Mouse (Mus musculus) intestine, embryonic 14.5 days (tissue): Measurements from ENCODE around the gene Prok1. TPM values are rescaled to one million over a fixed set of nuclear protein-coding genes. Genes with fewer than 3 reads are reported as not detected.

Experiments used
- ATAC-seq: fragments of 200-750 bp; cut with Nextera tagmentation; replicated peaks from 2 replicates; pipeline ENCODE4 v1.8.0; 2017; ENCODE audit warnings: low read depth, moderate number of reproducible peaks, moderate TSS enrichment, moderate library complexity; ENCODE audit not compliant: low FRiP score, low TSS enrichment
- DNase-seq: peaks from one replicate; pipeline ENCODE4 v3.0.0-alpha.2; 2018; ENCODE audit warnings: low spot score
- H3K27ac ChIP-seq: fragments of 300-500 bp; sonication (generic); 2 replicates; pipeline ENCODE4 v1.5.1; 2014; ENCODE audit warnings: low read depth, mild to moderate bottlenecking, control low read depth
- H3K27me3 ChIP-seq: fragments of 300-500 bp; sonication (generic); replicated peaks from 2 replicates; pipeline ENCODE4 v1.6.1; 2014; ENCODE audit warnings: low read length, control low read depth; ENCODE audit not compliant: control insufficient read depth, insufficient read depth
- H3K36me3 ChIP-seq: fragments of 300-500 bp; sonication (generic); 2 replicates; pipeline ENCODE4 v1.6.1; 2014; ENCODE audit warnings: low read length, control low read depth; ENCODE audit not compliant: control insufficient read depth, insufficient read depth
- H3K4me1 ChIP-seq: fragments of 300-500 bp; sonication (generic); replicated peaks from 2 replicates; pipeline ENCODE4 v1.6.1; 2014; ENCODE audit warnings: low read length, control low read depth, mixed read lengths; ENCODE audit not compliant: control insufficient read depth, insufficient read depth
- H3K4me2 ChIP-seq: fragments of 300-500 bp; sonication (generic); 2 replicates; pipeline ENCODE4 v1.6.1; 2014; ENCODE audit warnings: low read length
- H3K4me3 ChIP-seq: fragments of 300-500 bp; sonication (generic); 2 replicates; pipeline ENCODE4 v1.5.1; 2014; ENCODE audit warnings: low read depth, low read length, control low read depth, mixed read lengths
- H3K9ac ChIP-seq: fragments of 300-500 bp; sonication (generic); 2 replicates; pipeline ENCODE4 v1.6.1; 2014; ENCODE audit warnings: mild to moderate bottlenecking, low read length
- H3K9me3 ChIP-seq: fragments of 300-500 bp; sonication (generic); 2 replicates; pipeline ENCODE4 v1.6.1; 2016; ENCODE audit warnings: low read length, control low read depth; ENCODE audit not compliant: control insufficient read depth
- WGBS: fragments of 180-500 bp; shearing (Covaris S2); extraction: QIAGEN DNeasy Blood & Tissue Kit; methylation state at CpG from one replicate; pipeline ENCODE4 v1.1.7; 2014; 5-methylcytosine and 5-hydroxymethylcytosine counted together
- polyA plus RNA-seq: library from polyadenylated mRNA; unstranded; fragments of >200 nt; fragmentation: Nextera tagmentation; extraction: Ambion mirVana; gene quantifications from 2 replicates; pipeline ENCODE4 v1.2.1, GENCODE M21; 2014

The Prok1 gene
- polyA plus RNA-seq, result not detected in 2 replicates

DNA sequence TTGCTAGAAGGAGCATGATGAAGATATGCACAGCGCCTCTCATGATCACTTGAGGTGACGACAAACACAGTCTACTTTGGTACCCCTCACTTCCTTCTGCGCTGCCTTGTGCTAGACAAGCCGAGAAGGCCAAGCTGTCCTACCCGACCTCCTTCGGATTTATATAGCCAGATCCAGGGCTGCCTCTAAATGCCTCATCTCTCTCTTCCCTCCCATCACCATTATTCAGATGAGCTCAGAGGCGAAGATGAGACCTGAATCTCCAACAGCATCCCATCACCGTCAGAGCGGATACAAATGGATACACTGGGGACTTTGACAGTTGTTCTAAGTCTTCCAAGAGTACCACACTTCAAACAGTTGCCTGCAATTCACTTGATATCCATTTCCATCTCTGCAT lies at the start of gene Prok1:
Prok1 (minus strand) TSS at position 101 of the 400 bp plus-strand sequence.
- H3K4me1 ChIP-seq, result no peaks in the 10 kb centered on the region
- H3K36me3 ChIP-seq, result no peaks in the 10 kb centered on the region
- no peak within 1 kb of the TSS for H3K4me2 ChIP-seq
- no peak within 1 kb of the TSS for H3K9ac ChIP-seq
- DNase-seq (no peak), ATAC-seq (no peak)
- no peaks in the 10 kb centered on the region for H3K9me3 ChIP-seq
- WGBS, result 91% methylated on average over 9 of the region's 9 CpGs
- no peak within 1 kb of the TSS for H3K4me3 ChIP-seq
- no peaks in the 10 kb centered on the region for H3K27me3 ChIP-seq
- no peak within 1 kb of the TSS for H3K27ac ChIP-seq

DNA sequence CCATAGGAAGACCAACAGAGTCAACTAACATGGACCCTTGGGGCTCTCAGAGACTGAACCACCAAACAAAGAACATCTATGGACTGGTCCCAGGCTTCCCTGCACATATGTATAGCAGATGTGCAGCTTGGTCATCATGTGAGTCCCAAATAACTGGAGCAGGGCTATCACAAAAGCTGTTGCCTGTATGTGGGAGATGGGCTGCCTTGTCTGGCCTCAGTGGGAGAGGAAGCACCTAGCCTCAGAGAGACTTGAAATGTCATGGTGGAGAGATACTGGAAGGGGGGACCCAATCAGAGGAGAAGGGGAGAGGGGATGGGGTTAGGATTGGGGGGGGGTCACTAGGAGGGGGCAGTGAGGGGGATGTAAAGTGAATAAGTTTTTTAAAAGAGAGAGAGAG lies 47.8 kb upstream of the Prok1 start:
- Histone ChIP-seq H3K4me3 (no peak overlapping the region), H3K36me3 (peaks cover 27% of the 10 kb centered on the region), H3K9me3 (no peaks in the 10 kb centered on the region), H3K4me1 (no peaks in the 10 kb centered on the region), H3K27ac (no peak overlapping the region), H3K4me2 (no peak overlapping the region), H3K9ac (no peak overlapping the region), H3K27me3 (no peaks in the 10 kb centered on the region)
- no peak for DNase-seq
- ATAC-seq, result no peak

DNA sequence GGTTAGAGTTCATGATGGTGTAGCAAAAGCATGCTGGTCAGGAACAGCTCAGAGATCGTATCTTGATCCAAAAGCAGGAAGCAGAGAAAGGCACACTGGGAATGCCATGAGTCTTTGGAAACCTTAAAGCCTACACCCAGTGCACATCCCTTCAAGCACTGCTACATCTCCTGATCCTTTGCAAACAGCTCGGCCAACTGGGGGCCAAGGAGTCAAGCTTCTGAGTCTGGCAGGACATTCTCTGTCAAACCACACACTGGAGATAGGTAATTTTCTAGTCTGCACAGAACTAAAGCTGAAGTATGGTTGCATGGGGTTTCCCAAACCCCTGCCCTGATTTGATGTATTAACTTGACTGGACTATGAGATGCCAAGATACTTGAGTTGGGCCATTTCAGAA lies 46.6 kb upstream of the Prok1 start:
- ATAC-seq (no peak), DNase-seq (no peak)
- H3K9ac ChIP-seq, result no peak overlapping the region
- H3K4me3 ChIP-seq, result no peak overlapping the region
- H3K27me3 ChIP-seq, result no peaks in the 10 kb centered on the region
- H3K27ac ChIP-seq, result no peak overlapping the region
- no peak overlapping the region for H3K4me2 ChIP-seq
- no peaks in the 10 kb centered on the region for H3K9me3 ChIP-seq
- H3K4me1 ChIP-seq, result no peaks in the 10 kb centered on the region
- H3K36me3 ChIP-seq, result peaks cover 37% of the 10 kb centered on the region
- WGBS, result 69% methylated on average over 2 of the region's 2 CpGs

DNA sequence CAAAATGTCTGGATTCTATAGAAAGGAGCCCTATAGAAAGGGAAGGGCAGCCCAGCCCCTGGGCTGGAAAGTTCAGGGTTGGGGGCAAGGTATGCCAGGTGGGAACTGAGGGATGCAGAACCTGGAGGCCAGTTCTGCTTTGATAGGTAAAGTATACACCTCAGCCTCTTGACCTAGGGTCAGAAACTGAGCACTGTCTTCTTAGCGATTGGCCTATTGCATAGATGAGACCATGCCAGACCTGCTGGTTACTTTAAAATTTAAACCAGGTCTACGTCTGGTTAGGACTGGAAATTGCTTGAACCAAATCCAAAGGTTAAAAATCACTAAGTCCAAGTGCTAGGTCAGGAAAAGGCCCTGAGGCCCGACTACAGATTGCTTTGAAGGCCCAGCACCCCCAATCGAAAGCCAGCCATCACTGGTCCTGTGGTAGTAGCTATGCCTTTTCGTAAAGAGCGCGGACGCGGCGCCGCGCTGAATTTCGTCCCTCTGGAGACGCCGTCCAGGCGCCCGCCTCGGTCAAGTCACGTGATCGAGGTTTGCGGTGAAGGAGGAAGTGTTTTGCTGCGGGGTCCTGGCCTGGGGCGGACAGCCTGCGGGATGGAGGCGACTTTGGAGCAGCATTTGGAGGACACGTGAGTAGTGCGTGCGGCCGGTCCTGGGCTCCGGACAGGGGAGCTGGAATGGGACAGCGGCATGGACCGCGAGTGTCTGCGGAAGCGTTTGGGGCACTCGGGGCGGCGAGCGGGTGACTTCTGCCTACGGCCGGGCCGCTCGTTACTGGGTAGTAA lies 39.2 kb upstream of the Prok1 start, which contains the start of gene Lamtor5:
Lamtor5 (plus strand) TSS at position 380 of the 791 bp plus-strand sequence.
- WGBS, result 3% methylated on average over 43 of the region's 43 CpGs

DNA sequence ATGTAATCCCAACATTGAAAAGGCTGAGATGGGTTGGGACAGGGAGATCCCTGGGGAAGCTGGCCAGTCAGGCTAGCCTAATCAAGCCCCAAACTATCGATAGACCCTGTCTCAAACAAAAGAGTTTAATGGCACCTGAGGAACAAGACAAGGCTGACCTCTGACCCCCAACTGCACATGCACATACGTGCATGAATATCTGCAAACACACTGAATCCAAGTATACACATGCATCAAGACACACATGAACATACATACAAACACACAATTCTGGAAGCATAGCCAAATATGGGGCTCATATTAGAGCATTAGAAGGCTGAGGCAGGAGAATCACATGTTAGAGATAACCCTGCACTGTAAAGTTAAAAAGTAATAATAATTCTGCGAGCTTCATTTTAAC lies 37.1 kb upstream of the Prok1 start:
- no peak for DNase-seq
- ATAC-seq, result no peak
- Histone ChIP-seq H3K4me3 (no peak overlapping the region), H3K9ac (no peak overlapping the region), H3K4me1 (peaks cover 9% of the 10 kb centered on the region), H3K9me3 (no peaks in the 10 kb centered on the region), H3K4me2 (no peak overlapping the region), H3K36me3 (peaks cover 2% of the 10 kb centered on the region), H3K27me3 (no peaks in the 10 kb centered on the region), H3K27ac (no peak overlapping the region)
- 84% methylated on average over 3 of the region's 3 CpGs for WGBS

More for the DNA sequence above, 39.2 kb upstream of the Prok1 start, which contains the start of gene Lamtor5:
- Histone ChIP-seq H3K9ac (peak within 1 kb of the TSS; percentile 81), H3K27ac (no peak within 1 kb of the TSS; the same call in 1 of the 2 replicates), H3K4me2 (peak within 1 kb of the TSS; percentile 58), H3K4me3 (peak within 1 kb of the TSS; percentile 77), H3K27me3 (no peaks in the 10 kb centered on the region), H3K4me1 (peaks cover 9% of the 10 kb centered on the region), H3K9me3 (no peaks in the 10 kb centered on the region), H3K36me3 (peaks cover 23% of the 10 kb centered on the region)
- ATAC-seq, result peak; percentile 94
- DNase-seq, result peak; percentile 97

DNA sequence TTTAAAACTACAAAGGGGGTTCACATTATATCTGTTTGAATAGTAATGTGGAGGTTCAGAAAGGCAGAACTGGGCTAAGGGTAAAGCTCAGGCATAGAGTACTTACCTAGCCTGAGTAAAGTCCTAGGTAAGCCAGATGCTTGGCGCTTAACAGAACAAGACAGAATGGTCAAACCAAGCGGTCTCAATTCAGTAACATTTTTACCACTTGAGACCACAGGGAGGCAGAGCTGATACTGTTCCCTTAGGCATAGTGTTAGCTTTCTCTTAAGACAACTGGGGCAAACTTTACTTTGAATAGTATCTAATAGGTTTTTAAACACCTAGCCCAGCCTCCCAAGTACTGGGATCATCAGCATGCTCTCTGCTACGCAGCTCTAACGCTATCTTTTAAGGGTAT lies 36.5 kb upstream of the Prok1 start:
- no peak for ATAC-seq
- peaks cover 9% of the 10 kb centered on the region for H3K4me1 ChIP-seq
- no peak for DNase-seq
- WGBS, result 61% methylated on average over 4 of the region's 4 CpGs
- no peak overlapping the region for H3K4me2 ChIP-seq
- no peaks in the 10 kb centered on the region for H3K36me3 ChIP-seq
- H3K9me3 ChIP-seq, result no peaks in the 10 kb centered on the region
- H3K27ac ChIP-seq, result no peak overlapping the region
- H3K27me3 ChIP-seq, result no peaks in the 10 kb centered on the region
- H3K9ac ChIP-seq, result no peak overlapping the region
- H3K4me3 ChIP-seq, result no peak overlapping the region

DNA sequence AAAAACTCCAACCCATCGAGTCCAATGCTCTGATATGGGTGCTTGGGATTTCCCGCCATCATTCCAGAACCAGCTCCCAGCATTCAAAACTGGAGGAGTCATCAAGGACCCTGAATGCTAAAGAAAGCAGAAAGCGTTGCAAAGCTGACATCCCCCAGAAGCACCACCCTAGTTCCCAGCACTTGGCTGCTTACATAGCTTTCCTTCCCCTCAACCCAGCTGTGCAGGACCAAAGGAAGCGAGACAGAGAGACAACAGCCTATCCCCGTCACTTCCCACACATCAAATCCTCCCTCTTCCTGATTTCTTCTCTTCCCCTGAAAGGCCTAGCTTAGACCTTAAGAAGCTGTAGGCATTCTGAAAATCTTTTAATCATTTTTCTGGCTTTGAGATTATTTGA lies 35.8 kb upstream of the Prok1 start:
- Histone ChIP-seq H3K27me3 (no peaks in the 10 kb centered on the region), H3K9ac (no peak overlapping the region), H3K4me3 (no peak overlapping the region), H3K36me3 (no peaks in the 10 kb centered on the region), H3K4me2 (no peak overlapping the region), H3K4me1 (peaks cover 9% of the 10 kb centered on the region), H3K27ac (no peak overlapping the region), H3K9me3 (no peaks in the 10 kb centered on the region)
- no peak for DNase-seq
- 65% methylated on average over 5 of the region's 5 CpGs for WGBS
- ATAC-seq, result no peak

DNA sequence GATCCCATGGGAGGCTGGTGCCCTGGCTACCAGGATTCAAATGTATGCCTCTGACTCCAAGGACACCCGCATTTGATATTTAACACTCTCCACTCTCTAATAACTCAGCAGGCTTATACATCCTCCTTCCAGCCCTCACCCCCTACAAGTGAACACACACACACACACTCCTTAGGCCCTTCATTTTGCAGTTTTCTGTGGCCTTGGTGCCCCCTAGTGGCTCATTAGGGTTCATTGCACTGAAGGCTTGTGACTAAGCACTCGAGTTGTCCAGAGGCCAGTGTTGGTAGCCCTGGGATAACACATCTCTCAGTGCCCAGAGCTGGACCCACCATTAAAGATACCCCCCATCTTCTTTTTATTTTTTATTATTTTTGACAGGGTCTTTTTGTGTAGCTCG lies 34.3 kb upstream of the Prok1 start:
- H3K27me3 ChIP-seq, result no peaks in the 10 kb centered on the region
- no peak overlapping the region for H3K4me3 ChIP-seq
- H3K4me2 ChIP-seq, result no peak overlapping the region
- ATAC-seq (peak; percentile 22; the same call in 1 of the 2 replicates), DNase-seq (no peak)
- WGBS, result 9% methylated on average over 3 of the region's 3 CpGs
- H3K27ac ChIP-seq, result no peak overlapping the region
- H3K9me3 ChIP-seq, result no peaks in the 10 kb centered on the region
- no peaks in the 10 kb centered on the region for H3K36me3 ChIP-seq
- no peaks in the 10 kb centered on the region for H3K4me1 ChIP-seq
- H3K9ac ChIP-seq, result no peak overlapping the region

DNA sequence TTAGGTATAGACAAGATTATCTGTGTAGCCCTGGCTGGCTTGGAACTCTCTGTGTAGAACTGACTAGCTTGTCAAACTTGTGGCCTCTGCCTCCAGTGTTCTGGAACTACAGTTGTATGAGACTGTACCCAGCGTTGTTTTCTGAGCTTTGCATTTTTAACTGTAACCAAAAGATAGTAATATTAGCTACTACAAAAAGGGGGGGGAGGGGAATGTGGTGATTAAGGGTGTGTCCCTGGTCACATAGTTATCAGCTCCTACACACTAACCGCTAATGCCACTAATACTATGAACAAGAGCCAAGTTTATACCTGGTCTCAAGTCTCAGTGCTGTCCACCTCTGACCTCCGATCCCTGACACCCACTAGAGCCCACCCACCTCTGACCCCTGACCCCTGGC lies 32.9 kb upstream of the Prok1 start:
- DNase-seq, result no peak
- H3K4me2 ChIP-seq, result no peak overlapping the region
- H3K36me3 ChIP-seq, result no peaks in the 10 kb centered on the region
- H3K9me3 ChIP-seq, result no peaks in the 10 kb centered on the region
- no peak overlapping the region for H3K9ac ChIP-seq
- no peak overlapping the region for H3K27ac ChIP-seq
- H3K4me3 ChIP-seq, result no peak overlapping the region
- no peaks in the 10 kb centered on the region for H3K27me3 ChIP-seq
- H3K4me1 ChIP-seq, result no peaks in the 10 kb centered on the region
- ATAC-seq, result no peak
- WGBS, result 84% methylated on average over 3 of the region's 3 CpGs
